Comparison of ENCODE assay signal across 1 mouse cellular context in the genomic region with DNA sequence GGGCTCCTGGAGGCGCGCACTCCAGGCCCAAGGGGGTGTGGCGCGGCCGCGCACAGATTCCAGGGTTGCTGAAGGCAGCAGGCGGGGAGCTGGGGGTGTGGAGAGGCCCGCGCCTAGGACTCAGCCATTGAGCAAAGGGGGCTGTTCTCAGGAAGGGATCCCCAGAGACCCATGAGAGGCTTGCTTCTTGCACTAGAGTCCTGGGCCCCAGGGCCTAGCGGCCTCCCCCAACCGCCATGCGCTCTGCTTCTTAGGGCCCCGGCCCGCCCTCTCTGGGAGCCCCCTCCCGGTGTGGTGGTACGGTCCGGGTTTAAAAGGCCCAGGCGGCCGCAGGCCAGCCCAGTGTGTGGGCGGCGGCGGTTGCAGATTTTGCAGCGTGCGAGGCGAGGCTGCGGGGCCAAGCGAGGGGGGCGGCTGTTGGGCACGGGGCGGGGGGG.
TF ChIP-seq lines count a peak whose summit lies in the region.

Plxna3 (plus strand) TSS at position 342 of the 437 bp plus-strand sequence.

TF ChIP-seq in CH12.LX, 34 proteins besides CTCF, POLR2A, EP300 and RAD21 (continued from another document):
- 0 out of 2 replicates have a peak, but pooled peaks have one; percentile 14 for TF ChIP-seq IRF4 (IDR thresholded peaks at IDR 0.05; ENCODE audit: low read depth, low read length)
- no peak for TF ChIP-seq ZC3H11A (IDR thresholded peaks at IDR 0.05; ENCODE audit: low read depth, low read length)
- no peak for TF ChIP-seq MAFK (IDR thresholded peaks at IDR 0.05; ENCODE audit: insufficient replicate concordance, low read length)
- 0 out of 2 replicates have a peak, but pooled peaks have one; percentile 26 for TF ChIP-seq MAX (IDR thresholded peaks at IDR 0.05; ENCODE audit: low read length)
- no peak for TF ChIP-seq NRF1 (IDR thresholded peaks at IDR 0.05; ENCODE audit: low read depth, low read length)
- TF ChIP-seq KAT2A (IDR thresholded peaks at IDR 0.05; ENCODE audit: insufficient replicate concordance, low read length) = no peak
- 0 out of 2 replicates have a peak, but pooled peaks have one; percentile 31 for TF ChIP-seq SIN3A (IDR thresholded peaks at IDR 0.05; ENCODE audit: low read length)
- peak; percentile 39; the same call in 1 of the 2 replicates for TF ChIP-seq HCFC1 (IDR thresholded peaks at IDR 0.05; ENCODE audit: low read depth, low read length)
- no peak for TF ChIP-seq JUND (conservative IDR thresholded peaks at IDR 0.05; ENCODE audit: low read depth, low read length)
- TF ChIP-seq PAX5 (IDR thresholded peaks at IDR 0.05; ENCODE audit: low read length) = no peak
- TF ChIP-seq MAZ (IDR thresholded peaks at IDR 0.05; ENCODE audit: low read depth, low read length) = no peak
- no peak for TF ChIP-seq RCOR1 (conservative IDR thresholded peaks at IDR 0.05; ENCODE audit: low read depth, low read length)
- no peak for TF ChIP-seq SMC3 (IDR thresholded peaks at IDR 0.05; ENCODE audit: low read depth, low read length)
- TF ChIP-seq GABPA (IDR thresholded peaks at IDR 0.05; ENCODE audit: insufficient replicate concordance, low read depth, low read length) = no peak
- TF ChIP-seq BHLHE40 (IDR thresholded peaks at IDR 0.05; ENCODE audit: low read depth, low read length) = 0 out of 2 replicates have a peak, but pooled peaks have one; percentile 6
- peak; percentile 70 for TF ChIP-seq MXI1 (IDR thresholded peaks at IDR 0.05; ENCODE audit: low read depth, low read length)
- TF ChIP-seq JUN (IDR thresholded peaks at IDR 0.05; ENCODE audit: insufficient read depth, low read depth, low read length) = no peak
- TF ChIP-seq CHD1 (IDR thresholded peaks at IDR 0.05; ENCODE audit: low read depth, low read length) = peak; percentile 92; the same call in 1 of the 2 replicates
- no peak for TF ChIP-seq POLR2AphosphoS2 (IDR thresholded peaks at IDR 0.05; ENCODE audit: low read depth, low read length)
